Mouse (Mus musculus) adrenal gland, postnatal 14 days (tissue): ENCODE results near the gene Kdm4b. TPM values are rescaled to one million over a fixed set of nuclear protein-coding genes. Genes with fewer than 3 reads are reported as not detected.
A peak's percentile ranks its signal among the peaks of the same experiment; 100 is the strongest.

Source experiments
- DNase-seq: peaks from one replicate; pipeline ENCODE4 v3.0.0; 2021; ENCODE audit warnings: mixed read lengths
- microRNA-seq, 2 experiments: library from miRNA; unstranded; fragments of <30 nt; microRNA quantifications; one replicate each; pipeline ENCODE4 v1.2.0; 2021
- total RNA-seq: library from RNA; stranded (reverse); gene quantifications from 2 replicates; pipeline ENCODE4 v1.2.3, GENCODE M21; 2021

Kdm4b gene
- total RNA-seq, 1 experiment from 2014 or later = 40.1 TPM

- no peak for DNase-seq
Observed at GRCm38 (mm10) chr17:56439731-56440460, 114.0 kb downstream of the Kdm4b start.

GRCm38 (mm10) chr17:56442316-56442715, 116.5 kb downstream of the Kdm4b start:
- DNase-seq = no peak

GRCm38 (mm10) chr17:56443341-56443795, 117.5 kb downstream of the Kdm4b start:
- DNase-seq = peak; percentile 61

- no peak for DNase-seq
Observed at GRCm38 (mm10) chr17:56444771-56445170, 118.9 kb downstream of the Kdm4b start.

GRCm38 (mm10) chr17:56445397-56445796, 119.5 kb downstream of the Kdm4b start:
- DNase-seq = no peak

GRCm38 (mm10) chr17:56447716-56448115, 121.9 kb downstream of the Kdm4b start:
- DNase-seq = peak; percentile 60

Small RNA genes within 50 kb of the gene (microRNA-seq; reads per million reads assigned to microRNA genes)
- 0 reads per million in 2 experiments for gene Mir6977

Other genes with a start within 250 kb of the Kdm4b start
- gene Hdgfl2, start 246.4 kb upstream of the Kdm4b start, total RNA-seq = 52.5 and 60.1 TPM in 2 replicates
- gene Plin4, start 216.3 kb upstream of the Kdm4b start, total RNA-seq = 76.6 and 87.5 TPM in 2 replicates
- gene Plin5, start 208.5 kb upstream of the Kdm4b start, total RNA-seq = 91.4 and 109 TPM in 2 replicates
- 58.3 and 63.2 TPM in 2 replicates for gene Lrg1, start 204.1 kb upstream of the Kdm4b start, total RNA-seq
- gene Sema6b, start 185.7 kb upstream of the Kdm4b start, total RNA-seq = 11.9 and 15.2 TPM in 2 replicates
- 8.2 and 8.6 TPM in 2 replicates for gene Tnfaip8l1, start 163.6 kb upstream of the Kdm4b start, total RNA-seq
- 61.6 and 63.5 TPM in 2 replicates for gene Mydgf, start 142.1 kb upstream of the Kdm4b start, total RNA-seq
- 31.5 and 33.4 TPM in 2 replicates for gene Dpp9, start 107.2 kb upstream of the Kdm4b start, total RNA-seq
- gene Fem1a, start 69.3 kb upstream of the Kdm4b start, total RNA-seq = 27.1 and 29.5 TPM in 2 replicates
- 18.7 and 20.9 TPM in 2 replicates for gene Ticam1, start 49.3 kb upstream of the Kdm4b start, total RNA-seq
- gene Plin3, start 33.2 kb upstream of the Kdm4b start, total RNA-seq = 76.9 and 106 TPM in 2 replicates
- gene Arrdc5, start 25.8 kb upstream of the Kdm4b start, total RNA-seq = not detected in 2 replicates
- 25.6 and 29.3 TPM in 2 replicates for gene Uhrf1, start 22.7 kb upstream of the Kdm4b start, total RNA-seq
- gene Ptprs, start 150.4 kb downstream of the Kdm4b start, total RNA-seq = 97.0 and 102 TPM in 2 replicates
- gene Znrf4, start 186.4 kb downstream of the Kdm4b start, total RNA-seq = not detected in 2 replicates
- gene Gm20219, start 228.3 kb downstream of the Kdm4b start, total RNA-seq = 0.70 and 1.3 TPM in 2 replicates